Mouse (Mus musculus) fat pad, adult 2 months (tissue): ENCODE results near the gene Cox7a1.
"Not testable (repeated sequence)": the region's sequence is repeated elsewhere in the genome, so short reads cannot be mapped to it uniquely, and the experiment has no call there.

Source experiments
- DNase-seq: peaks from one replicate; pipeline ENCODE4 v3.0.0-alpha.2; 2011; ENCODE audit warnings: low read depth, low spot score; ENCODE audit errors: extremely low read depth

Cox7a1 gene

GRCm38 (mm10) chr7:30183879-30184289 lies at the start of gene Cox7a1:
Gene Cox7a1, plus strand, starts transcription at chr7:30184144.
- no peak for DNase-seq

DNA sequence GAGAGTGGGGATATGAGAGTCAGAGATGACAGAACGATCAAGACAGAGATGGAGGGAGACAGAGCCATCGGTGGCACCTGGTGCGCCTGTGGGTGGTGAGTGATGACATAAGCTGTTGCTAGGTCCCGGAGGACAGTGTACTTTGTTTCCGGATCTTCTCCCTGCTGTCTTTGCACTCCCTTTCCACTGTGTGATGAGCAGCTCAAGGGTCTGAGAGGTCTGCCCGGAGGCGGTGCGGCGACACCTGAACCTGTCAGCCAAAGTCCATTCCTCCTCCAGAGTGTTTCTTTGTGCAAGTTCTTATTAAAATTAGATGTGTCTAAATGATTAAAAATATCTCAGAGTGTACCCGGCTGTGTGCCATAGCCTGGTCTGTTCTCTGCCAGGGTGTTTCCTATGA lies 47.1 kb upstream of the Cox7a1 start:
- no peak for DNase-seq

GRCm38 (mm10) chr7:30143170-30143554 lies 40.8 kb upstream of the Cox7a1 start:
- DNase-seq = no peak

GRCm38 (mm10) chr7:30143555-30144209 lies 40.3 kb upstream of the Cox7a1 start:
- no peak for DNase-seq

GRCm38 (mm10) chr7:30147011-30147410 lies 36.9 kb upstream of the Cox7a1 start:
- no peak for DNase-seq

DNA sequence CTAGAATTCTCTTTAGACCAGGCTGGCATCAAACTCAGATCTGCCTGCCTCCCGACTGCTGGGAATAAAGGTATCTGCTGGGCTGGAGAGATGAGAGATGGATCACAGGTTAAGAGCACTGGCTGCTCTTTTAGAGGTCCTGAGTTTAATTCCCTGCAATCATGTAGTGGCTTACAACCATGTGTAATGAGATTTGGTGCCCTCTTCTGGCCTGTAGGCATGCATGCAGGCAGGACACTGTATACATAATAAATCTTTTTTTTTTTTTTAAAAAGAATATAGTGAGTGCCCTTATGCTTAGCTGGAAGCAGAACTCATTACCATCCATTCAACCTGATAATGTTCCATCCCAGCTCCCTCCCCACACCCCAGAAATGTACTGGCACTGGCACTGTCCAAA lies 29.9 kb upstream of the Cox7a1 start:
- no peak for DNase-seq

DNA sequence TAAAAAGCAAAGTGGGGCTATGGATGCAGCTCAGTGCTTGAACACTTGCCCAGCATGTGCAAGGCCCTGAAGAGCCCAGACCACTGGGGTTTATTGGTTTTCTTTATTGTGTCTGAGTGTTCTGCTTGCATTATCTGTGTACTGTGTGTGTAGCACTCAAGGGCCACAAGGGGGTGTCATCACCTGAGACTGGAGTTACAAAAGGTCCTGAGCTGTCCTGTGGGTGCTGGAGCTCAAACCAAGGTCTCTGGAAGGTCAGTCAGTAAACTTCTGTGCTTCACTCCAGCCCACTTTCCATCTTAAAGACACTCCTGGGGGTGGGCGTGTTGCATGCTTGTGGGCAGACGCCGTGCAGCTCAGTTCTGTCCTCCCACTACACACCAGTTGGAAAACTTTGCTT lies 28.4 kb upstream of the Cox7a1 start:
- no peak for DNase-seq

DNA sequence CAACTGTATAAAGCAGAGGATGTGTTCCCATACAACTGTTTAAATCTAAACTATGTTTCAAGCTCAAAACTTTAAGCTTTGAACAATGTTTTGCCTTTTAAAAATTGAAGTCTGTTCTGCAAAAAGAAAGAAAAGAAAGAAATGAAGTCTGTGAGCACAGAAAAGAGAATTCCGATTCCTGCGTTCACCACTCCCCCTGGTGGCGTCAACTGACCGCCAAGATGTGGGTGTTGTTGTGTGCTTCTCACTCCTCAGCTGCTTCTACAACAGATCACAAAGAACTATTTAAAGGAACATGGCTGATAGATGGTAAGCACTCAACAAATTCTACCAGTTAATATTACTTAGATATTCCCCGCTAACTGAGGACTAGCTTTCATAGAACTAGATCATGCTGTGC lies 20.8 kb upstream of the Cox7a1 start:
- DNase-seq = no peak

- peak; percentile 90 for DNase-seq
These were observed 19.2 kb upstream of the Cox7a1 start for GRCm38 (mm10) chr7:30164745-30165144.

GRCm38 (mm10) chr7:30168914-30169582 lies 14.9 kb upstream of the Cox7a1 start:
- DNase-seq = no peak

- DNase-seq = peak; percentile 81
These were observed 14.2 kb upstream of the Cox7a1 start, which contains the start of gene Zfp146 for GRCm38 (mm10) chr7:30169583-30170282. Gene Zfp146, minus strand, starts transcription at chr7:30169750.

GRCm38 (mm10) chr7:30170283-30170951 lies 13.5 kb upstream of the Cox7a1 start:
- DNase-seq = no peak

DNA sequence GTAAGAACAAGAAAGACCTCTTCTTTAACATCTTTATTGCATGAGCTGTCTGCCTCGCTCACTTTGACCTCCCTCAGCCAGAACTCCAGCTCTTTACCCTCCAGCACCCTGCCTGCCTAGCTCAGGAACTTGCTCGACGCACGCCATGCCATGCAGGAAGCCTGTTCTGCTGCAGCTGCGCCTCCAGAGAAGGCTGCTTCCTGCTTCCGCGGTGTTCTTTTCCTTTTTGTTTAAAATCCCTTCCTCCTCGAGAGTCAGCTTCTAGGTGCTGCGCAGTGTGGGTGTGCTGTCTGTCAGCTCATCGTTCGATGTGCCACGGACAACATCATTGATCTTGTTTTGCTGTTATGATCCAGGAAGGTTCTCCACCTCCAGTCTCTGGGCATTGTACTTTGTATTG lies 7.5 kb upstream of the Cox7a1 start:
- no peak for DNase-seq

DNA sequence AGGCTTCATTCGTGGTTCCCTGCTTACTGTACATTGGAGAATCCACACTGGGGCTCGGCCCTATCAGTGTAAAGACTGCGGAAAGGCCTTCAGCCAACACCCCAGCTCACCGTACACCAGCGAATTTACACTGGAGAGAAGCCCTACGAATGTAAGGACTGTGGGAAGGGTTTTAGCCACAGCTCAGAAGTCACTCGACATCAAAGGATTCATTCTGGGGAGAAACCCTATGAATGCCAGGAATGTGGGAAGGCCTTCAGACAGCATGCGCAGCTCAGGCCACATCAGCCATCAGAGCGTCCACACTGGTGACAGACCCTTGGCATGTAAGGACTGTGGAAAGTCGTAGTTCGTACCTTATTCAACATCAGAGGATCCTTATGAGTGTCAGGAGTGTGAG lies 5.7 kb upstream of the Cox7a1 start:
- DNase-seq = no peak

DNA sequence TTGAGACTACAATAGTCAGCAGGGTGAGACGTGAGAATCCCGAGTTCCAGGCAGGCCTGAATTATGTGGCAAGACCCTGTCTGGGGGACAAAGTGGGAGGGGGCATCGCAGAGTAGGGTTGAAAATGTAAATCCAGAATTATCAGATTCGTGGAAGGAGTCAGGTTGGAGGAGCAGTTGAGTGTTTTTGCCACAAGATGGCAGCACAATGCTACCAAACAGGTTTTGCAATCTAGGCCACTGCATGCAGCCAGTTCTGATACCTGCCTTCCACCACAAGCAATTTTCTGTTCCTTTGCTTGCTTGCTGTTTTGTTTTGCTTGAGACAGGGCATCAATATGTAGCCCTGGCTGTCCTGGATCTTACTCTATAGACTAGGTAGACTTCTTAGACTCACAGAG lies 2.6 kb upstream of the Cox7a1 start:
- DNase-seq = no peak

GRCm38 (mm10) chr7:30181929-30182328 lies 2.0 kb upstream of the Cox7a1 start:
- DNase-seq = not testable (repeated sequence)

DNA sequence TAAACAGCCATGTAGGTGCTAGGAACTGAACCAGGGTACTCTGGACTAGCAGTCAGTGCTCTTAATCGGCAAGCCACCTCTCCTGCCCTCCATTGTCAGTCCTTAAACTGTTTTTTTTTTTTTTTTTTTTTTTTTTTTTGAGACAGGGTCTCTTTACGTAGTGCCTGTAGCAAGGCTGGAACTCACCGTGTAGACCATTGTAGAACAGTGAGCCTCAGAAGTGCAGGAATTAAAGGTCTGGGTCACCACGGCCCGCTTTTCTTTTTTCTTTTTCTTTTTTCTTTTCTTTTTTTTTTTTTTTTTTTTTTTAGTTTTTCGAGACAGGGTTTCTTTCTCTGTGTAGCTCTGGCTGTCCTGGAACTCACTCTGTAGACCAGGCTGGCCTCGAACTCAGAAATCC lies 755 bp upstream of the Cox7a1 start:
- DNase-seq = not testable (repeated sequence)

DNA sequence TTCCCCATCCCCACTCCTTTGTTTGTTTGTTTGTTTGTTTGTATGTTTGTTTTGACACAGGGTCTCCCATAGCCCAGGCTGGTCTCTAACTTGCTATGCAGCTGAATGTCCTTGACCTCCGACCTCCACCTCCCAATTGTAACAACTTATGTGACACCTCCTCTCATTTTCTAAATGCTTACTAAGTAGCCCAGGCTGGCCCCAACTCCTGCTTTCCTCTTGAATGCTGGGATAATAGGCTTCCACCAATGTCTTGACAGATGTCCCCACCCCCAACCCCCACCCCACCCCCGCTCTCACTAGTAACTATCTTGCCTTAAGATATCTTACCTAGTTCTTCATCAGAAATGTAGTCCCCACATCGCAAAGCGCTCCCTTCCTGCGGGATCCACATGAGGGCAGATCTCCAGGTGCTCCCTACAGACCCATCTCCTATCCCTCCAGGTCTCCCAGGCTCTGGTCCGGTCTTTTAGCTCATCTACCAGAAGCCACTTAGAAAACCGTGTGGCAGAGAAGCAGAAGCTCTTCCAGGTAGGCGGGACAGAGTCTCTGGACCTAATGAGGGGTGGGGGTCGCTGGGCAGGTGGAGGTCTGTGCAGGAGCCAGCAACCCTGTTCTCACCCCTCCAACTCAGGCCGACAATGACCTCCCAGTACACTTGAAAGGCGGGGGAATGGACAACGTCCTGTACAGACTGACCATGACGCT lies 851 bp downstream of the Cox7a1 start:
- no peak for DNase-seq

DNA sequence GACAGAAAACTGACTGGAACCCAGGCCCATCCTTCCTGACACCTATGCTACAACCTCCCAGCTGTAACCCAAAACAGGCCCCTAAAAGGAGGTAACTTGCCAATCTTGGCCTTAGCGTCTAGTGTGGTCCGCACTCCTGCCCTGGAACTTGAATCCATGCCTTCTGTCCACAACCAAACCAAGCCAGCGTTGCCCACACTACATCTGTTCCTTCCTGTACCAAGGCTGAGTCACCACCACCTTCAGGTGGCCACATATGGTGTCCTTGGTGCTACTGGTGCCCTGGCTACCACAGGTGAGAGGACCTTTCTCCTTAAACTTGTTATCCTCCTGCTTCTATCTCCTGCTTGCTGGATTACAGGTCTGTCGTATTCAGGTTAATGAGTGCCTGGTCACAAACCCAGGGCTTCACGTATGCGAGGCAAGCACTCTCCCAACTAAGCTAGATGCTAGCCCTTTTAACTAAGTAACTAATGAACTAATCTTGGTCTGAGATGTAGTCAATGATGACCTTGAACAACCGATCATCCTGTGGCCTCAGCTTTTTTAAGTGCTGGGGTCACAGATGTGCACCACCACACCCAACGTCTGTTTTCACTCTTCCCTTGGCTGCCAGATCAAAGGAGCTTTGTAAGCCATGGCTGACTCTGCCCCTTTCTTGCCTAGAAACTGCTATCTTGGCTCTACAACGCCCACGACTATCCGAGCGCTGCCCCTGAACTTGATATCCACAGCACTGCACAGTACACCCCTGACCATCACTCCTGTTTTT lies 4.6 kb downstream of the Cox7a1 start:
- DNase-seq = no peak

DNA sequence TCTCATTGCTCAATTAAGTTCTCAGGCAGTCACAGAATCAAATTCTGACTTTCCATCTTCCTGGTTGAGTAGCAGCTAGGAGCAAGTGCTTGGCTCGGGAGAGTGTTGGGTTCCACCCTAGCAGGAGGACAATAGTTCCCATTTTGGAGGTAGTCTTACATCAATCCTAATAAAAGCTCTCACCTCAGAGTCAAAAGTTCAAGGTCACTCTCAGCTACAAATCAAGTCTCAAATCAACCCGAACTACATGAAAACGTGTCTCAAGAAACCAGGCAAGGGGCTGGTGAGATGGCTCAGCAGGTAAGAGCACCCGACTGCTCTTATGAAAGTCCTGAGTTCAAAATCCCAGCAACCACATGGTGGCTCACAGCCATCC lies 5.2 kb downstream of the Cox7a1 start:
- DNase-seq = no peak
